Mouse (Mus musculus) small intestine, adult 2 months (tissue): ENCODE measurements around the gene Atxn2.

Experiments used
- CTCF ChIP-seq: fragments of 200-500 bp; IDR thresholded peaks from 2 replicates; pipeline ENCODE4 v1.5.1; 2012; ENCODE audit warnings: low read depth, mild to moderate bottlenecking, control low read depth, inconsistent platforms, low read length, moderate library complexity, mixed read lengths; ENCODE audit not compliant: insufficient replicate concordance, insufficient read length; ENCODE audit errors: extremely low read depth
- POLR2A ChIP-seq: fragments of 200-500 bp; IDR thresholded peaks from 2 replicates; pipeline ENCODE4 v1.6.1; 2012; ENCODE audit warnings: low read depth, mild to moderate bottlenecking, control low read depth, inconsistent platforms, low read length, moderate library complexity

DNA sequence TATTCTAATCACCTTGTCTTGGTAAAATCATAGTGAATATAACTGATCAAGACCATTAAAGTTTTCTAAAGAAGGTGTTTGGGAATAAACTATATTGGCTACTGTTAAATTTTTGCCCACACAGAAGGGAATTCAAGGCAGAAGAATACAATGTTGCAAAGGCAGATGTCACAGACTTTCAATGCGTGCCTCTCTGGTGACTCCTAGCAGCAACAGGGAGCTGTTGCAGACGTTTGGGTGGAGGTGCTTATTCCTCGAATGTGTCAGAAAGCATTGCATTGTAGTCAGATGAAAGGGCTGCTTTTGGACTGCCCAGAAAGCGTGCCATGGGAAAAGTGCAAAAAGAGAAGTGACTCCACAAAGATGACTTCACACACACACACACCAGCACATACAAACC lies 71.3 kb downstream of the Atxn2 start:
- TF ChIP-seq CTCF (no peak), POLR2A (no peak)
